In genomic region chr17:75179001-75179400, GRCm38 (mm10) we compare ENCODE assay signal across 9 mouse cellular contexts.
DNase-seq lines count a peak whose midpoint lies in the region; ATAC-seq and TF ChIP-seq lines count a peak whose summit lies in the region.
"Had no signal": no experiment of that assay in that cellular context is flagged by ENCODE, and none has a peak within 500 bp of the region (broad histone marks: within the 10 kb centered on the region; RNA-seq: fewer than 3 reads in every experiment).

No protein-coding gene starts in this region.

- no peak for TF ChIP-seq RAD21 in CH12.LX (IDR thresholded peaks at IDR 0.05; ENCODE audit: low read depth, low read length)

- no peak for TF ChIP-seq CTCF in CH12.LX (conservative IDR thresholded peaks at IDR 0.05 in 1 of 2, IDR thresholded peaks at IDR 0.05 in 1 of 2; ENCODE audit: low read depth in 2 of 2, low read length in 2 of 2)

- ATAC-seq in kidney, embryonic 15.5 days (replicated peaks; ENCODE audit: low FRiP score), result no peak
- no peak for ATAC-seq in midbrain, embryonic 14.5 days (ENCODE audit: low FRiP score, low TSS enrichment)

- no peak overlapping the region for H3K9ac ChIP-seq in kidney, embryonic 15.5 days
- no peak overlapping the region; the same call in 1 of the 2 replicates for H3K9ac ChIP-seq in CH12.LX (ENCODE audit: insufficient read depth, low read depth)
- H3K9ac ChIP-seq in midbrain, embryonic 14.5 days (replicated peaks; ENCODE audit: low read length), result no peak overlapping the region

- WGBS in kidney, embryonic 15.5 days, result 52% methylated on average over 8 of the region's 8 CpGs
- 46% methylated on average over 8 of the region's 8 CpGs for WGBS in embryonic facial prominence, embryonic 10.5 days
- 48% methylated on average over 8 of the region's 8 CpGs for WGBS in midbrain, embryonic 14.5 days

- no peak overlapping the region for H3K27ac ChIP-seq in kidney, embryonic 15.5 days
- no peak overlapping the region for H3K27ac ChIP-seq in CH12.LX (ENCODE audit: insufficient read depth, low read depth)
- H3K27ac ChIP-seq in embryonic facial prominence, embryonic 10.5 days (replicated peaks), result no peak overlapping the region
- H3K27ac ChIP-seq in midbrain, embryonic 14.5 days (replicated peaks; ENCODE audit: low read depth, low read length), result no peak overlapping the region

- no peaks in the 10 kb centered on the region for H3K9me3 ChIP-seq in kidney, embryonic 15.5 days (replicated peaks)
- H3K9me3 ChIP-seq in CH12.LX (replicated peaks; ENCODE audit: low read length), result no peaks in the 10 kb centered on the region
- H3K9me3 ChIP-seq in embryonic facial prominence, embryonic 10.5 days, result no peaks in the 10 kb centered on the region
- no peaks in the 10 kb centered on the region for H3K9me3 ChIP-seq in midbrain, embryonic 14.5 days (ENCODE audit: control insufficient read depth, low read length)

- in situ Hi-C loops in CH12.LX (cut with MboI; ENCODE audit: low pct_ligation_motif_present, low pct_unique_long_range_greater_than_20kb, low sequenced_read_pairs), result no loop called here

- H3K4me3 ChIP-seq in kidney, embryonic 15.5 days (replicated peaks), result no peak overlapping the region
- peak overlapping the region in 1 of 3 experiments; percentile 39 for H3K4me3 ChIP-seq in CH12.LX (replicated peaks in 1 of 3; ENCODE audit: low read depth in 2 of 3, low read length in 2 of 3, poor library complexity in 1 of 3)
- H3K4me3 ChIP-seq in embryonic facial prominence, embryonic 10.5 days, result no peak overlapping the region
- H3K4me3 ChIP-seq in midbrain, embryonic 14.5 days (replicated peaks; ENCODE audit: low read depth, low read length), result no peak overlapping the region

- H3K79me2 ChIP-seq in CH12.LX (replicated peaks; ENCODE audit: control insufficient read depth, extremely low read depth, insufficient read depth, poor library complexity, severe bottlenecking), result no peaks in the 10 kb centered on the region

- DNase-seq in kidney, postnatal 25 days, result no peak
- DNase-seq in CH12.LX (ENCODE audit: extremely low read depth), result no peak
- DNase-seq in embryonic facial prominence, embryonic 10.5 days (ENCODE audit: low spot score), result peak; percentile 18
- DNase-seq in midbrain, embryonic 14.5 days, result no peak
- no peak for DNase-seq in cerebellum, adult 11 months
- DNase-seq in thymus, postnatal 0 days (ENCODE audit: low spot score), result no peak
- DNase-seq: adrenal gland, postnatal 10 days; thymus, postnatal 4 days had no signal

- H3K4me2 ChIP-seq in kidney, embryonic 15.5 days, result 0 out of 2 replicates have a peak overlapping the region, but pooled peaks have one; percentile 27
- H3K4me2 ChIP-seq in CH12.LX (ENCODE audit: insufficient read depth, low read depth, poor library complexity, severe bottlenecking), result peak overlapping the region; percentile 80
- H3K4me2 ChIP-seq in midbrain, embryonic 14.5 days (ENCODE audit: low read length), result peak overlapping the region; percentile 38

- H3K4me1 ChIP-seq in kidney, embryonic 15.5 days, result peaks cover 18% of the 10 kb centered on the region; the same call in 1 of the 2 replicates
- H3K4me1 ChIP-seq in CH12.LX (ENCODE audit: control insufficient read depth in 1 of 2, insufficient read depth in 2 of 2), result peaks cover 16 to 75% of the 10 kb centered on the region in 2 experiments
- H3K4me1 ChIP-seq in embryonic facial prominence, embryonic 10.5 days, result peaks cover 29% of the 10 kb centered on the region
- no peaks in the 10 kb centered on the region for H3K4me1 ChIP-seq in midbrain, embryonic 14.5 days (ENCODE audit: control insufficient read depth, insufficient read depth, low read length)

- no peak for TF ChIP-seq EP300 in CH12.LX (IDR thresholded peaks at IDR 0.05; ENCODE audit: low read length)

- no peaks in the 10 kb centered on the region for H3K36me3 ChIP-seq in kidney, embryonic 15.5 days
- no peaks in the 10 kb centered on the region for H3K36me3 ChIP-seq in CH12.LX (replicated peaks in 1 of 2; ENCODE audit: control insufficient read depth in 1 of 2, insufficient read depth in 1 of 2, low read length in 1 of 2)
- no peaks in the 10 kb centered on the region for H3K36me3 ChIP-seq in embryonic facial prominence, embryonic 10.5 days (replicated peaks)
- H3K36me3 ChIP-seq in midbrain, embryonic 14.5 days (ENCODE audit: control insufficient read depth, insufficient read depth, low read length), result no peaks in the 10 kb centered on the region

- no peak for TF ChIP-seq POLR2A in CH12.LX (IDR thresholded peaks at IDR 0.05; ENCODE audit: low read depth, low read length)

- no peaks in the 10 kb centered on the region for H3K27me3 ChIP-seq in kidney, embryonic 15.5 days
- H3K27me3 ChIP-seq in CH12.LX (replicated peaks), result no peaks in the 10 kb centered on the region
- H3K27me3 ChIP-seq in embryonic facial prominence, embryonic 10.5 days (replicated peaks; ENCODE audit: low read depth, poor library complexity, severe bottlenecking), result no peaks in the 10 kb centered on the region
- no peaks in the 10 kb centered on the region for H3K27me3 ChIP-seq in midbrain, embryonic 14.5 days (ENCODE audit: control insufficient read depth, insufficient read depth, low read length)

- dilution Hi-C loops in CH12.LX (cut with MboI; ENCODE audit: extremely low pct_ligation_motif_present, extremely low pct_unique_long_range_greater_than_20kb, low sequenced_read_pairs), result no loop called here

TF ChIP-seq in CH12.LX, 34 proteins besides CTCF, POLR2A, EP300 and RAD21:
- TF ChIP-seq JUND (conservative IDR thresholded peaks at IDR 0.05; ENCODE audit: low read depth, low read length) (0 out of 2 replicates have a peak, but pooled peaks have one; percentile 31), USF1 (IDR thresholded peaks at IDR 0.05; ENCODE audit: low read depth, low read length) (no peak), MAFK (IDR thresholded peaks at IDR 0.05; ENCODE audit: insufficient replicate concordance, low read length) (no peak), ELF1 (IDR thresholded peaks at IDR 0.05; ENCODE audit: low read depth, low read length) (no peak), TCF12 (IDR thresholded peaks at IDR 0.05; ENCODE audit: low read depth, low read length) (0 out of 2 replicates have a peak, but pooled peaks have one; percentile 29), KAT2A (IDR thresholded peaks at IDR 0.05; ENCODE audit: insufficient replicate concordance, low read length) (no peak), UBTF (IDR thresholded peaks at IDR 0.05; ENCODE audit: low read depth, low read length) (no peak), TBP (conservative IDR thresholded peaks at IDR 0.05; ENCODE audit: low read depth, low read length) (no peak), HCFC1 (IDR thresholded peaks at IDR 0.05; ENCODE audit: low read depth, low read length) (no peak), NRF1 (IDR thresholded peaks at IDR 0.05; ENCODE audit: low read depth, low read length) (no peak), ZC3H11A (IDR thresholded peaks at IDR 0.05; ENCODE audit: low read depth, low read length) (no peak), MYC (IDR thresholded peaks at IDR 0.05; ENCODE audit: low read depth, low read length) (no peak), ETS1 (conservative IDR thresholded peaks at IDR 0.05; ENCODE audit: low read depth, low read length) (no peak; the same call in 1 of the 2 replicates), GABPA (IDR thresholded peaks at IDR 0.05; ENCODE audit: insufficient replicate concordance, low read depth, low read length) (no peak), JUN (IDR thresholded peaks at IDR 0.05; ENCODE audit: insufficient read depth, low read depth, low read length) (no peak), E2F4 (IDR thresholded peaks at IDR 0.05; ENCODE audit: insufficient replicate concordance, low read depth, low read length) (no peak), ZNF384 (IDR thresholded peaks at IDR 0.05; ENCODE audit: low read depth, low read length) (no peak)

Comparison
In these comparisons a context has a peak if more than half of its experiments do, and no peak if none do; other contexts are left out.
1. H3K4me2 ChIP-seq: peak in every context shown above with its lines; median percentile 80 in CH12.LX; 38 in midbrain, embryonic 14.5 days; 27 in kidney, embryonic 15.5 days.